Mouse (Mus musculus): Measurements from ENCODE around the gene Bcl2l1.
A peak's percentile ranks its signal among the peaks of the same experiment; 100 is the strongest.

DNA sequence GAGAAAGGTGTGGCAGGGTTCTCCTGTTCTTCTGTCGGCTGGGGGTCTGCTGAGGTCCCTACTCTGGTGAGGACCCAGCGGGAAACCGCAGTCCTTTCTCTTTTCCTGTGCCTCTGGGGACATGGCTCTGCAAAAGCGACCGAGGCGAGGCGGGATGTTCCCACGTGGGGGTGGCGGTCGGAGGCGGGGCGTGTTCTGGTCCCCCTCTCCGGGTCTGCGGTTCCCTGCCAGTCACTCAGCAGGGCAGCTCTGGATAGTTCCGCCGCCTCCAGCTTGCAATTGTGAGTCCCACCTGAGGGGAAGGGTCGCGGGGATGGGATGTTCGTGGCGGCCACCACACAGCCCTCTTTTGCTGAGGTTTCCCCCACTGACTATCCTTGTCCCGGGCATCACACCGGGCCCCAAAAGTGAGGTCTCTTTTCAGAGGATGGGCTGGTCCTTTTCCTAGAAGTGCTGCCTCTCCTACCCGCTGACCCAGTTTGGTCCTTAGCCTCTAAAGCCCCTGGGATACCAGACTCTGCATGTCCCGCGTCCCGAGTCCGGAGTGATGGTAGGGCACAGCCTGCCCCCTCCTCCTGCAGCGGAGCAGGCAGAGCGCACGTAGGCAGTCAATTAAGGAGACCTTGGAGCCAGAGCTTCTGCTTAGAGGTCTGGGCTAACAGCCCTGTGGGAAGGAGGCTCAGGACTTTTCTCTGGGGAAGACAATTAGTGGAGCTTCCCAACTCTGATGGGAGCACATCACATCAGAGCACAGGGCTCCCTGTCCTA is 77.4 kb downstream of the Bcl2l1 start, which contains the start of gene Cox4i2:
- TF ChIP-seq CTCF (IDR thresholded peaks at IDR 0.05; ENCODE audit: insufficient read depth, low read length) (no peak), POLR2A (IDR thresholded peaks at IDR 0.05; ENCODE audit: borderline replicate concordance, extremely low read depth, low read depth, low read length) (peak; percentile 11; the same call in 1 of the 2 replicates)

Measured in lung, adult 2 months (tissue).